Mouse (Mus musculus): ENCODE measurements around the gene Rgs6. TPM values are rescaled to one million over a fixed set of nuclear protein-coding genes. Genes with fewer than 3 reads are reported as not detected.

Rgs6 gene
- polyA plus RNA-seq, 1 experiment, result 0.28 TPM

DNA sequence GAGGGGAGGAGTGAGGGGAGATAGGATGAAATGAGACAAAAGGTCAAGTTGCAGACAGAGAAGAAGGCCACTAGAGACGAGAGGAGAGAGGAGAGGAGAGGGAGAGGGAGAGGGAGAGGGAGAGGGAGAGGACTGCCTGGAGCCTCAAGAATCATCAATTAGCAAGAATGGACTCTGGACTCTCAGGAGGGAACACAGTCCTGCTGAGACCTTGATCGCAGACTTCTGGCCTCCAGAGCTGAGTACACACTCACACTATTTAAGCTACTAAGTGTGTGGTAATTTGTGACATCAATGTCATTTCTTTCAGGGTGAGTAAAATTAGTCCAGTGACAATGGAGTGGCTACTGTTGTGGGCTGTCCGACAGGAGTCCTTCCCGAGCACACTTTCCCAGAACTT is 495.3 kb downstream of the Rgs6 start:
- H3K4me3 ChIP-seq (ENCODE audit: insufficient read depth, low read length), result no peak overlapping the region
- no peak overlapping the region for H3K27ac ChIP-seq (ENCODE audit: insufficient read depth, low read depth, low read length)
- H3K4me1 ChIP-seq (ENCODE audit: control insufficient read depth, insufficient read depth, low read length), result no peaks in the 10 kb centered on the region
- TF ChIP-seq POLR2A (IDR thresholded peaks at IDR 0.05; ENCODE audit: borderline replicate concordance, low read depth, low read length) (no peak), CTCF (IDR thresholded peaks at IDR 0.05; ENCODE audit: low read depth, low read length) (no peak)

GRCm38 (mm10) chr12:83084614-83085013 is 496.5 kb downstream of the Rgs6 start:
- H3K4me3 ChIP-seq (ENCODE audit: insufficient read depth, low read length), result no peak overlapping the region
- no peak overlapping the region for H3K27ac ChIP-seq (ENCODE audit: insufficient read depth, low read depth, low read length)
- TF ChIP-seq CTCF (IDR thresholded peaks at IDR 0.05; ENCODE audit: low read depth, low read length) (no peak), POLR2A (IDR thresholded peaks at IDR 0.05; ENCODE audit: borderline replicate concordance, low read depth, low read length) (no peak)
- H3K4me1 ChIP-seq (ENCODE audit: control insufficient read depth, insufficient read depth, low read length), result no peaks in the 10 kb centered on the region

- Histone ChIP-seq H3K4me3 (ENCODE audit: insufficient read depth, low read length) (no peak overlapping the region), H3K4me1 (ENCODE audit: control insufficient read depth, insufficient read depth, low read length) (no peaks in the 10 kb centered on the region), H3K27ac (ENCODE audit: insufficient read depth, low read depth, low read length) (no peak overlapping the region)
- no peak for TF ChIP-seq POLR2A (IDR thresholded peaks at IDR 0.05; ENCODE audit: borderline replicate concordance, low read depth, low read length)
- no peak for TF ChIP-seq CTCF (IDR thresholded peaks at IDR 0.05; ENCODE audit: low read depth, low read length)
Measured at GRCm38 (mm10) chr12:83087010-83087409, 498.9 kb downstream of the Rgs6 start.

DNA sequence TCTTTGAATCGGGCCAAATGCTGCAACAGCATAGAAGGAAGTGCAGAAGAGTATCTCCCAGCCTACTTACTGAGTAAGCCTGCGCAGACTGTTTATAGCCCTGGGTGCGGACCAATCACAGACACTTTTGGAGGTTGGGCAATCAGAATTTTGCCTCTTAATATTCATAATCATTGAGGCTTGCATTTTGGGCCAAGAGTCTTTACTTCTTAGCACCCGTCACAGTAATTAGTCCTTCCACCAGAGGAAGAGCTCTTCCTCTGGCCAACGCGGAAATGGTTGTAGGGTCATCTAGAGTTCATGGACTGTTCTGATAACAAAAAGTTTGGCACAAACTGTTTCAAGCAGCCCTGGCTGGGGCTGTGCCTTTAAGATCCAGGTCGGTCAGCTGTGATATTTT is 499.5 kb downstream of the Rgs6 start:
- no peak overlapping the region for H3K4me3 ChIP-seq (ENCODE audit: insufficient read depth, low read length)
- no peak overlapping the region for H3K27ac ChIP-seq (ENCODE audit: insufficient read depth, low read depth, low read length)
- TF ChIP-seq CTCF (IDR thresholded peaks at IDR 0.05; ENCODE audit: low read depth, low read length) (no peak), POLR2A (IDR thresholded peaks at IDR 0.05; ENCODE audit: borderline replicate concordance, low read depth, low read length) (no peak)
- H3K4me1 ChIP-seq (ENCODE audit: control insufficient read depth, insufficient read depth, low read length), result no peaks in the 10 kb centered on the region

- TF ChIP-seq POLR2A (IDR thresholded peaks at IDR 0.05; ENCODE audit: borderline replicate concordance, low read depth, low read length) (no peak), CTCF (IDR thresholded peaks at IDR 0.05; ENCODE audit: low read depth, low read length) (no peak)
- H3K4me1 ChIP-seq (ENCODE audit: control insufficient read depth, insufficient read depth, low read length), result no peaks in the 10 kb centered on the region
- H3K27ac ChIP-seq (ENCODE audit: insufficient read depth, low read depth, low read length), result no peak overlapping the region
- no peak overlapping the region for H3K4me3 ChIP-seq (ENCODE audit: insufficient read depth, low read length)
Measured at GRCm38 (mm10) chr12:83092001-83092400, 503.9 kb downstream of the Rgs6 start.

- no peak for TF ChIP-seq POLR2A (IDR thresholded peaks at IDR 0.05; ENCODE audit: borderline replicate concordance, low read depth, low read length)
- no peak for TF ChIP-seq CTCF (IDR thresholded peaks at IDR 0.05; ENCODE audit: low read depth, low read length)
- no peak overlapping the region for H3K27ac ChIP-seq (ENCODE audit: insufficient read depth, low read depth, low read length)
Measured at GRCm38 (mm10) chr12:83097787-83098186, 509.7 kb downstream of the Rgs6 start.

DNA sequence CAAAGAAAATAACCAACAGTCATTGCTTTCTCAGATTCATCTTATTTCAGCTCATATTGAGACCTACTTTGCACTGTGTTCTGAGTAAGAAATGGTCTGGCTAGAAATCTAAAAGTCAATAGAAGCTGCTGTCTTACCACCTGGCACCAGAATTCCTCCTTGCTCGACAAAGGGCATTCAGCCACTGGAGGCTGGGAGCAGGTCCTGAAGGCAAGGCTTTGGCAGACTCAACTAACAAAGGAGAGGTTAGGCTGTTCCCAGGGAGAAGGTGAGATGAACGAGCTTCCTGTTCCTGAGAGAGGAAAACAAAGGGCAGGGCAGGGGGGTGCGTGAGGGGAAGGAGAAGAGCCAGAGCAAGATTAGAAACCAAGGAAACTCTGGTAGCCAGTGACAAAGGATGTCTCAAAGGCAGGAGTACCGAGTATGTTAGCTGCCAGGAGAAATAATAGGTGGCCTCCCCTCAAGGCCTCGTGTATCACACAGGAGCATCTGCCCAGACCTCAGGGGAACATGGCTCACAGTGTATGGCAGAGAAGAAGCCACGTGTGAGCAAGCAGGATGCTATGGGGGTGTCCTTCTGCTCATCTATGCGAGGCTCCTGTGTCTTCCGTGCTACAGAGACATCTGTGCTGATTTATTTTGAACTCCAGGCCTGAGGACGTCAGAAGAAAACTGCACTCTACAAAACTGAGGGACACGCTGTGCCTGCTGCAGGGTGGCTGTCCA is 510.7 kb downstream of the Rgs6 start:
- no peak overlapping the region for H3K27ac ChIP-seq (ENCODE audit: insufficient read depth, low read depth, low read length)
- TF ChIP-seq POLR2A (IDR thresholded peaks at IDR 0.05; ENCODE audit: borderline replicate concordance, low read depth, low read length) (no peak), CTCF (IDR thresholded peaks at IDR 0.05; ENCODE audit: low read depth, low read length) (no peak)
- no peaks in the 10 kb centered on the region for H3K4me1 ChIP-seq (ENCODE audit: control insufficient read depth, insufficient read depth, low read length)
- H3K4me3 ChIP-seq (ENCODE audit: insufficient read depth, low read length), result no peak overlapping the region

More at GRCm38 (mm10) chr12:83097787-83098186, 509.7 kb downstream of the Rgs6 start:
- Histone ChIP-seq H3K4me3 (ENCODE audit: insufficient read depth, low read length) (no peak overlapping the region), H3K4me1 (ENCODE audit: control insufficient read depth, insufficient read depth, low read length) (no peaks in the 10 kb centered on the region)

GRCm38 (mm10) chr12:83099920-83100319 is 511.8 kb downstream of the Rgs6 start:
- Histone ChIP-seq H3K4me1 (ENCODE audit: control insufficient read depth, insufficient read depth, low read length) (no peaks in the 10 kb centered on the region), H3K27ac (ENCODE audit: insufficient read depth, low read depth, low read length) (no peak overlapping the region)
- TF ChIP-seq POLR2A (IDR thresholded peaks at IDR 0.05; ENCODE audit: borderline replicate concordance, low read depth, low read length) (no peak), CTCF (IDR thresholded peaks at IDR 0.05; ENCODE audit: low read depth, low read length) (no peak)

DNA sequence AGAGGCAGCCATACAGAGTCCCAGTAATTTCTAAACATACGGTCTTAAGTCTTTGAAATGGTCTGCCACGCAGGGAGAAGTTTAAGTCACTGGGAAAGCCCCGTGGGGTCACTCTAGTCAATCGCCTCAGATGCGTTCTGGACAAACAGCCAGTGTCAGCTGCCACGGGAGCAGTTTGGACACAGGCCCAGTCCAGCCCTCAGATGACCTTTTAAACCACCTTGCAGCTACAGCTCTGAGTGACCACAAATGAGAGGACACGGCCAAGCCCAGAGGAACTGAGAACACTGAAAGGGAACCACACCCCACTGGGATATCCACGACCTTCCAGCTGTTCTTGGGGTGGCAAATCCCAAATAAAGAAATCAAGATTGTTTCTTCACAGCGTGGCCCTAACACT is 512.3 kb downstream of the Rgs6 start:
- H3K27ac ChIP-seq (ENCODE audit: insufficient read depth, low read depth, low read length), result no peak overlapping the region
- no peaks in the 10 kb centered on the region for H3K4me1 ChIP-seq (ENCODE audit: control insufficient read depth, insufficient read depth, low read length)
- TF ChIP-seq CTCF (IDR thresholded peaks at IDR 0.05; ENCODE audit: low read depth, low read length), result no peak
- TF ChIP-seq POLR2A (IDR thresholded peaks at IDR 0.05; ENCODE audit: borderline replicate concordance, low read depth, low read length), result no peak
- H3K4me3 ChIP-seq (ENCODE audit: insufficient read depth, low read length), result no peak overlapping the region

More at GRCm38 (mm10) chr12:83099920-83100319, 511.8 kb downstream of the Rgs6 start:
- H3K4me3 ChIP-seq (ENCODE audit: insufficient read depth, low read length), result no peak overlapping the region

GRCm38 (mm10) chr12:83100848-83101247 is 512.8 kb downstream of the Rgs6 start:
- no peak for TF ChIP-seq POLR2A (IDR thresholded peaks at IDR 0.05; ENCODE audit: borderline replicate concordance, low read depth, low read length)
- TF ChIP-seq CTCF (IDR thresholded peaks at IDR 0.05; ENCODE audit: low read depth, low read length), result no peak

More at GRCm38 (mm10) chr12:83100848-83101247, 512.8 kb downstream of the Rgs6 start:
- H3K4me3 ChIP-seq (ENCODE audit: insufficient read depth, low read length), result no peak overlapping the region
- H3K4me1 ChIP-seq (ENCODE audit: control insufficient read depth, insufficient read depth, low read length), result no peaks in the 10 kb centered on the region
- no peak overlapping the region for H3K27ac ChIP-seq (ENCODE audit: insufficient read depth, low read depth, low read length)

Measured in bone marrow macrophage, adult 2 months (primary cell).